Comparison of ENCODE assay signal across 8 mouse cellular contexts in the genomic region with DNA sequence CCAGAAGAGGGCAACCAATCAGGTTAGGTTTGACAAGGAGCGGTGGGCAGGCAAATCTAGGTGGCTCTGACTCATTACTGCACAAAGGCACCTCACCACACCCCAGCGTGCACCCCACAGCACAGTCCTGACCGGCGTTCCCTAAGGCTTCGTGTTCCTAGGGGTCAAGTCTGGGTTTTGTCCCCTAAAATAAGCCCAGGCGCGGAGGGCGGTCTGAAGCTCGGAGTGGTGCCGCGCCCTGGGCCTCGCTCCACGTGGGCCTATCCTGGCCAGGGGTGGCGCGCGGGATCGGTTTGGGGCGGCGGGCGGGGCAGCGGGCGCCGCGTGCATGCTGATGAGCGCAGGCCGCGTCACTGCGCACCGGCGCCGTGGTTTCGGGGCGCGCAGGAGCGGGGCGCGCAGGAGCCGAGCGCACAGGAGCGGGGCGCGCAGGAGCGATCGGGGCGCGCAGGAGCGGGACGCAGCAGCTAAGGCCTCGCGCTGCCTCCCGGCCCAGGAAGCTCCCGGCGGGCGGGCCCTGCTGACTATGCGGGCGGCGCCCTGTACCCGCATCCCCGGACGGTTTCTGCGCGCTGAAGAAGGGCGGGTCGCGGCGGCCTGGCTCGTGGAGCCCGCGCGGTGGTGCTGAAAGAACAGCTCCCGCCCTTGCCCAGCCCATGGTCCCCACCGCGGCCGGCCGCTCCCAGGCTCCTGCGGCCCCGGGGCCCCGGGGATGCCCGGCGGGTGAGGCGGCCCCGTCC. TPM values are rescaled to one million over a fixed set of nuclear protein-coding genes. Genes with fewer than 3 reads are reported as not detected.
DNase-seq lines count a peak whose midpoint lies in the region; ATAC-seq and TF ChIP-seq lines count a peak whose summit lies in the region.

A gene (plus strand): TSS at position 405 of the 740 bp plus-strand sequence.

- H3K27me3 ChIP-seq in embryonic facial prominence, embryonic 10.5 days (replicated peaks; ENCODE audit: low read depth, poor library complexity, severe bottlenecking): peaks cover 88% of the 10 kb centered on the region
- H3K27me3 ChIP-seq in heart, embryonic 12.5 days (replicated peaks): peaks cover 92% of the 10 kb centered on the region
- peaks cover 35% of the 10 kb centered on the region for H3K27me3 ChIP-seq in kidney, embryonic 14.5 days (ENCODE audit: control insufficient read depth, insufficient read depth, low read length)
- H3K27me3 ChIP-seq in limb, embryonic 14.5 days (ENCODE audit: control insufficient read depth, insufficient read depth, low read length): peaks cover 38% of the 10 kb centered on the region
- H3K27me3 ChIP-seq in midbrain, postnatal 0 days (ENCODE audit: insufficient read depth, low read length): no peaks in the 10 kb centered on the region; the same call in 1 of the 2 replicates

- H3K4me2 ChIP-seq in heart, embryonic 12.5 days: peak within 1 kb of the TSS; percentile 73
- H3K4me2 ChIP-seq in kidney, embryonic 14.5 days (replicated peaks; ENCODE audit: low read depth, low read length): peak within 1 kb of the TSS; percentile 69
- peak within 1 kb of the TSS; percentile 73 for H3K4me2 ChIP-seq in limb, embryonic 14.5 days (replicated peaks; ENCODE audit: low read depth, low read length, severe bottlenecking)
- peak within 1 kb of the TSS; percentile 83 for H3K4me2 ChIP-seq in midbrain, postnatal 0 days (ENCODE audit: low read depth, low read length, poor library complexity, severe bottlenecking)

- no peak within 1 kb of the TSS for H3K9ac ChIP-seq in heart, embryonic 12.5 days
- no peak within 1 kb of the TSS for H3K9ac ChIP-seq in kidney, embryonic 14.5 days (ENCODE audit: low read depth, low read length)
- H3K9ac ChIP-seq in limb, embryonic 14.5 days (ENCODE audit: low read depth, low read length, severe bottlenecking): no peak within 1 kb of the TSS
- H3K9ac ChIP-seq in midbrain, postnatal 0 days (replicated peaks; ENCODE audit: low read length, poor library complexity, severe bottlenecking): peak within 1 kb of the TSS; percentile 66

- H3K4me3 ChIP-seq in embryonic facial prominence, embryonic 10.5 days: peak within 1 kb of the TSS; percentile 59
- H3K4me3 ChIP-seq in heart, embryonic 12.5 days: peak within 1 kb of the TSS; percentile 44
- H3K4me3 ChIP-seq in kidney, embryonic 14.5 days (ENCODE audit: low read length): peak within 1 kb of the TSS; percentile 38
- H3K4me3 ChIP-seq in limb, embryonic 14.5 days (replicated peaks; ENCODE audit: low read length): peak within 1 kb of the TSS; percentile 42
- H3K4me3 ChIP-seq in midbrain, postnatal 0 days (ENCODE audit: low read depth, low read length): peak within 1 kb of the TSS; percentile 69

- H3K9me3 ChIP-seq in embryonic facial prominence, embryonic 10.5 days: no peaks in the 10 kb centered on the region
- H3K9me3 ChIP-seq in heart, embryonic 12.5 days (replicated peaks): no peaks in the 10 kb centered on the region
- H3K9me3 ChIP-seq in kidney, embryonic 14.5 days (ENCODE audit: control insufficient read depth, low read length): no peaks in the 10 kb centered on the region
- H3K9me3 ChIP-seq in limb, embryonic 14.5 days (ENCODE audit: control insufficient read depth, low read length): no peaks in the 10 kb centered on the region
- no peaks in the 10 kb centered on the region for H3K9me3 ChIP-seq in midbrain, postnatal 0 days (ENCODE audit: low read length)

- no peaks in the 10 kb centered on the region for H3K36me3 ChIP-seq in embryonic facial prominence, embryonic 10.5 days (replicated peaks)
- no peaks in the 10 kb centered on the region for H3K36me3 ChIP-seq in heart, embryonic 12.5 days
- H3K36me3 ChIP-seq in kidney, embryonic 14.5 days (ENCODE audit: control insufficient read depth, insufficient read depth, low read length): no peaks in the 10 kb centered on the region
- H3K36me3 ChIP-seq in limb, embryonic 14.5 days (ENCODE audit: control insufficient read depth, insufficient read depth, low read length): no peaks in the 10 kb centered on the region
- no peaks in the 10 kb centered on the region for H3K36me3 ChIP-seq in midbrain, postnatal 0 days (ENCODE audit: insufficient read depth, low read length)

- no peak for TF ChIP-seq POLR2A in limb, embryonic 14.5 days (IDR thresholded peaks at IDR 0.05; ENCODE audit: borderline replicate concordance, extremely low read depth, insufficient read depth, insufficient read length)

- peak; percentile 53; the same call in 1 of the 2 replicates for ATAC-seq in heart, embryonic 12.5 days (ENCODE audit: insufficient number of reproducible peaks, low FRiP score)
- peak; percentile 92 for ATAC-seq in kidney, embryonic 14.5 days (ENCODE audit: low FRiP score, low TSS enrichment)
- ATAC-seq in limb, embryonic 14.5 days (ENCODE audit: low FRiP score, low read depth): peak; percentile 75; the same call in 1 of the 2 replicates
- peak; percentile 88 for ATAC-seq in midbrain, postnatal 0 days (ENCODE audit: low FRiP score)

- DNase-seq in heart, adult 18-20 months: peak; percentile 17 to 27
- DNase-seq in heart, postnatal 25 days (ENCODE audit: low spot score): no peak
- DNase-seq in embryonic facial prominence, embryonic 10.5 days (ENCODE audit: low spot score): peak; percentile 88
- DNase-seq in limb, embryonic 14.5 days (ENCODE audit: low spot score): peak; percentile 59
- peak; percentile 64 for DNase-seq in midbrain, postnatal 0 days (ENCODE audit: low spot score)
- peak; percentile 49 for DNase-seq in testis, postnatal 14 days (ENCODE audit: low spot score)

- TF ChIP-seq CTCF in midbrain, postnatal 0 days (IDR thresholded peaks at IDR 0.05): no peak

- WGBS in embryonic facial prominence, embryonic 10.5 days: under 1% methylated on average over 82 of the region's 82 CpGs
- under 1% methylated on average over 78 of the region's 82 CpGs for WGBS in heart, embryonic 12.5 days
- under 1% methylated on average over 69 of the region's 82 CpGs for WGBS in kidney, embryonic 14.5 days
- 3% methylated on average over 57 of the region's 82 CpGs for WGBS in limb, embryonic 14.5 days
- WGBS in midbrain, postnatal 0 days: under 1% methylated on average over 61 of the region's 82 CpGs

- H3K27ac ChIP-seq in embryonic facial prominence, embryonic 10.5 days (replicated peaks): no peak within 1 kb of the TSS
- H3K27ac ChIP-seq in heart, embryonic 12.5 days (ENCODE audit: poor library complexity, severe bottlenecking): no peak within 1 kb of the TSS
- no peak within 1 kb of the TSS for H3K27ac ChIP-seq in kidney, embryonic 14.5 days (ENCODE audit: low read depth, low read length)
- H3K27ac ChIP-seq in limb, embryonic 14.5 days (replicated peaks; ENCODE audit: low read depth, low read length): no peak within 1 kb of the TSS
- peak within 1 kb of the TSS; percentile 65 for H3K27ac ChIP-seq in midbrain, postnatal 0 days (ENCODE audit: low read depth, low read length)

- H3K4me1 ChIP-seq in embryonic facial prominence, embryonic 10.5 days: peaks cover 12% of the 10 kb centered on the region
- peaks cover 4% of the 10 kb centered on the region for H3K4me1 ChIP-seq in heart, embryonic 12.5 days (replicated peaks)
- H3K4me1 ChIP-seq in kidney, embryonic 14.5 days (ENCODE audit: control insufficient read depth, insufficient read depth, low read length): no peaks in the 10 kb centered on the region
- 0 out of 2 replicates have a peak, but pooled peaks cover 7% of the 10 kb centered on the region for H3K4me1 ChIP-seq in limb, embryonic 14.5 days (ENCODE audit: control insufficient read depth, insufficient read depth, low read length)
- peaks cover 14% of the 10 kb centered on the region; the same call in 1 of the 2 replicates for H3K4me1 ChIP-seq in midbrain, postnatal 0 days (ENCODE audit: insufficient read depth, low read length)

- intact Hi-C loops in heart, postnatal 25 days (cut with DNase I): no loop called here

RNA-seq across cellular contexts. Expression of the gene that starts here (rescaled TPM):
- under 1 TPM in 1 of 2 experiments, not detected in 1; 0.13 TPM for total RNA-seq in heart, adult 18-20 months (2021)
- total RNA-seq in heart, postnatal 25 days (2021): not detected
- 1.5 and 2.1 TPM in 2 replicates for polyA plus RNA-seq in embryonic facial prominence, embryonic 10.5 days (2016; fragmentation: Nextera tagmentation; extraction: Ambion mirVana)
- not detected in 2 replicates for polyA plus RNA-seq in heart, embryonic 12.5 days (2016; fragmentation: Nextera tagmentation; extraction: Ambion mirVana)
- 0.09 TPM in 1 of 2 replicates, not detected in the other for polyA plus RNA-seq in kidney, embryonic 14.5 days (2014; fragmentation: Nextera tagmentation; extraction: Ambion mirVana)
- 1.7 and 2.3 TPM in 2 replicates for polyA plus RNA-seq in limb, embryonic 14.5 days (2012; rRNA removed)
- 2.0 and 2.6 TPM in 2 replicates for polyA plus RNA-seq in limb, embryonic 14.5 days (2014; fragmentation: Nextera tagmentation; extraction: Ambion mirVana)
- total RNA-seq in midbrain, postnatal 0 days (2014; rRNA removed): 29.7 and 34.0 TPM in 2 replicates
- polyA plus RNA-seq in midbrain, postnatal 0 days (2015; fragmentation: Nextera tagmentation; extraction: Ambion mirVana): 21.4 and 23.1 TPM in 2 replicates

Comparison
In these comparisons a context has a peak if more than half of its experiments do, and no peak if none do; other contexts are left out.
1. RNA of the gene that starts here (total RNA-seq): 29.7 to 34.0 TPM in midbrain, postnatal 0 days; 0.13 TPM in heart, adult 18-20 months and not detected in heart, postnatal 25 days; every median in the first group is over 10 times any median in the second.
2. Peak in DNase-seq in heart, adult 18-20 months; RNA of the gene not detected or under 1 TPM.
3. Peak in ATAC-seq, H3K4me3 ChIP-seq and H3K4me2 ChIP-seq in heart, embryonic 12.5 days; RNA of the gene not detected or under 1 TPM.
4. Peak in ATAC-seq, H3K4me3 ChIP-seq and H3K4me2 ChIP-seq in kidney, embryonic 14.5 days; RNA of the gene not detected or under 1 TPM.
5. Peak in every context shown above with its lines, with median percentiles within 50 percentile points of each other: H3K4me3 ChIP-seq, ATAC-seq and H3K4me2 ChIP-seq.